Mouse (Mus musculus) urinary bladder, adult 18-20 months (tissue): ENCODE data around the gene Gm28035.

Source experiments
- DNase-seq, 2 experiments: peaks; one replicate each; pipeline ENCODE4 v3.0.0; 2022; ENCODE audit warnings: low spot score in 2 of 2, mixed read lengths in 2 of 2

Gm28035 gene

DNA sequence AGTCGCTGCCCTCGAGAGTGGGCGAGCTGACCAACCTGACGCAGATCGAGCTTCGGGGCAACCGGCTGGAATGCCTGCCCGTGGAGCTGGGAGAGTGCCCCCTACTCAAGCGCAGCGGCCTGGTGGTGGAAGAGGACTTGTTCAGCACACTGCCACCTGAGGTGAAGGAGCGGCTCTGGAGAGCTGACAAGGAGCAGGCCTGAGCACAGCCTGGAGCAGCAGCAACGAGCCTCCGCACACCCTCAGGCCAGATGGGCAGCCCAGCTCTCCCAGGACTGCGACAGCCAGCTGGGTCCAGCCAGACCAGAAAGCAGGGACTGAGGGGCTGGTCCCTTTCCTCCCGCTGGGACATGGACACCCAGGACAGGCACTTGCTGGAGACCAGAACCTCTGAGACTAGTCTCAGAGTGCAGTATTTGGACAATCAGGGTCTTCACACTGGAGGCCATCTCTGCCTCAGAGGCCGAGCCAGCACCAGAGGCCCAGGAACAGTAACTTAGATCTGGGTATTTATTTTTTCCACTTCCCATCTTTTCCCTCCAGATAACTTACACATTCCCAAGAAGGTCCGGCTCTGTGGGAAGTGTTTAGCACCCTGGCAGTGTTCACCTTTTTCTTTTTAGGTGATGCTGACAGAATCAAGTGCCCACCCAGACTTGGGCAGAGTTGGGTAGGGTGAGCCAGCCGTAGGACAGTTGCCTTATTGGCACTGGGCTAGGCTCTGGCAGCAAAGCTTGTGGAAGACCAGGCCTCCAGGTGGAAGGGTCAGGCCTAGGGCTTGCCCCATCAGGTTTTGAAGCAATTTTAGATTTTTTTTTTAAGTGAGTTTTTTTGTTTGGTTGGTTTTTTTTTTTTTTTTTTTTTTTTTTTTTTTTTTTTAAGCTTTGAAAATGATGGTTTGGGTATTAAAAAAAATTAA is 21.8 kb downstream of the Gm28035 start:
- no peak for DNase-seq

DNA sequence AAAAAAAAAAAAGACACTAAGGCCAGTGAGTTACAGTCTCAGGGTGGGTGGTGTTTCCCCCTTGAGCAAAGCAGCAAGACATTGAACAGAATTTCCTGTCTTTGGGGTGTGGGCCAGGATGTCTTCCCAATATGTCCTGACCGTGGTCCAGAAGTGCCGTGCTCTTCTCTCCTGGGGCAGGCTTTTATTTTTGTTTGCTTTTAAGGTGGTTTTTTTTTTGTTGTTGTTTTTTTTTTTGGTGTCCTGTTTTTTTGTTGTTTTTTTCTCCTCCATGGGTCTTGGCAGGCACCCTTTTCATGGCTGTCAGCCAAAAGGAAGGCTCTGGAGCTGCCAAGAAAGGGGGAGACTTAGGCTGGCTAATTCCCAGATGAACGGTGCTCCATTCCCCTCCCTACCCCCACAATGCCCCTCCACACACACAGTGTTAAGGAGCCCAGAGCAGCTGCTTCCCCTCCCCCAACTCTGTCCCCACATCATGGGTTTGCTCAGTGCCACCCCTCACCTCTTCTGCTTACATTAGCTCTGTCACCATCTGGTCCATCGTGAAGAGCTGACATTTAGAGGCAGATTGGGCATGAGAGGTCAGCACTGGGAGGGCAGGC is 22.6 kb downstream of the Gm28035 start:
- DNase-seq: no peak

DNA sequence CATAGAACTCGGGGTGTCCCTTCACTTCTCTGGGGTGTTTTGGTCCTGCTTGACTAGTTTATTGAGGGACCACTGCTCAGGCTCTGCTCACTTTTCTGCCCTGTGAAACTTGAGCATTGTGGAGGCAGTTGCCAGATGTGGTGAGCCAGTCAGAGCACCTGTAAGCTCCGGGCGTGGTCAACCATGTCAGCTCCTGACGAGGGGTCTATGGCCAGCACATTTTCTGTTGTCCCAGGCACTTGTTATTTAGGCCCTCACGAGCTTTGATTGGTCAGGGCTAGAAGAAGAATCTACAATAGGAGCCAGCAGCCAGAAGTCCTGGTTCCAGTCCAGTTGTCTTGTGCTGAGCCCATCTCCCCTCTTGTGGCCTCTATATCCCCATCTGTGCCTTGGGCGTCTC is 23.4 kb downstream of the Gm28035 start:
- DNase-seq: no peak

DNA sequence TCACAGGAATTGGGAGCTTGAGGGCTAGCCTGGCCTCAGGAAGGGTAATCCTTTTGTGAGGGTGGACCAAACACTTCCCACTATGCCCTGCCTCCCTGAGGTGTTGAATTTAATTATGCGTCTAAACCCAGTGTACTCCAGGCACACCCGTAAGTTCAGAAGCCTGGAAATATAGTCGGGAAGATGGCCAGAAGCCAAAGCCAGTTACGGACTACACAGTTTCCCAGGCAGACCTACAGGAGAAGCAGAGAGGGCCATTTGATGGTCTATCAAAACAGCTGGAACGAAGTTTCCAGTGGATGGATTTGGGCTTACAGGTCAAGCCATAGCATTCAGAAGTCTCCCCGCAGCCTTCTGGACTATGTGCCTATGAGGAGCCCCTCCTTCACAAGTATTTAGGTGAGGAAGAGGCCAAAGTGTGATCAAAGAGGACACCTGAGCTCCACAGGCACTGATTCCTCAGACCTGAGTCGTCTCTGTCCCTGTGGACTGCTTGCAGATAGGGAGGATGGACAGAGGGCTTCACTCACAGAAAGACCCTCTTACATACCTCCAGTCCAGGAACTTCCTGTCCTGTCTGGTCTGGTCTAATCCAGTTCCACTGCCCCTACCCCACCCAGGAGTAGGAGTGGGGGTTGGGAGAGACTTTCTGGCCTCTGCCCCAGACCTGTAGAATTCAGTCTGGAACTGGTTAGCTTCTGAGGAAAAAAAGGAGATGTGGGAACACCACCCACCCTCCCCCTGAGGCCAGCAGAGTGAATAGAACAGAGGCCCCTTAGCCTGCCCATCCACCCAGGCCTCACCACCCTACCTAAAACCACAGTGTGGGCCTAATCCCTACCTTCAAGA is 24.5 kb downstream of the Gm28035 start:
- DNase-seq: no peak

DNA sequence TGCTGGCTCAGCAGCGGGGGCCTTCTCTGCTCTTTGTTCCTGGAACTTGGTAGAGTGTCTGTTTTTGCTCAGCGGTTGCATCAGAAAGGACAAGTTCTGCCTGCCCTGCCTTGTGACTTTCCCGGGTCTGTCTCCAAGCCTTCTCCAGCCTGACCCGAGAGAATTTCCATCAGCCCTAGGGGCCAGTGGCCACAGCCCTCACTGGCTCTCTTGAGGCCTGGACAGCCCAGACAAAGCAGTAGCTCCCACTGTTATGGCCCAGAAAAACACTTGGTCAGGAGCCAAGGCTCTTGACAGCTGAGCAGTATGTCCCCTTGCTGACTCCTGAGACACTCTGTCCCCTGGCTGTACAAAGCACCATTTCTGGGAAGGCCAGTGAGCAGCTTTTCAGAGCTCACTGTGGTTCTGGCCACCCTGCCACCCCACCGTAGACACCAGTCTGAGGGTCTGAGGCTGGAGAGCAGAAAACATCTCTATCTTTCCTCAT is 25.4 kb downstream of the Gm28035 start, which contains the start of gene Phyhd1:
Gene Phyhd1, plus strand, starts transcription at position 437 of the 487 bp plus-strand sequence.
- DNase-seq: no peak

DNA sequence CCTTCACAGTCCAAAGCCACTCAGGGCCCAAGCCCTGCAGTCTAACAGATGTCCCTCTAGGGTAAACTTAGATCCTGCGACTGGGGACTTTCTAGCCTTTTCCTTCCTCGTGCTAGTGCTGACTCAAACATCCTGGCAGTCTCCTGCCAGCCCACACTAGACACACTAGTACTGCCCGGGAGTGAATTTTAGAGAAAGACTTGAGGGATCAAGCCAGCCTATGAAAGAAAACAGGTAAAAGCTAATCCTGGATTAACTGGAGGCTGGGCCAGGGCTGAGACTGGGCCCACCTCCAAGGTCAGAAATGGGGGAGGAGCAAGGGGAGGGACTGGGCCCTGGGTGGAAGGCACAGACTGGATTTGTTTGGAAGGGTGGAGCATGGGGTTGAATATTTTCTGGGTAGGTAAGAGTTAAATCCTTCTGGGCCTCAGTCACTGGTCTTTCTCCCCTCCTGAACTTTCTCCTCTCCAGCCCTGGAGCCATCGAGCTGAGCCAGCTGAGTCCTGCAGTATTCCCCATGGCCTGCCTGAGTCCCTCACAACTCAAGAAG is 26.1 kb downstream of the Gm28035 start:
- peak in 1 of 2 experiments; percentile 74 for DNase-seq

DNA sequence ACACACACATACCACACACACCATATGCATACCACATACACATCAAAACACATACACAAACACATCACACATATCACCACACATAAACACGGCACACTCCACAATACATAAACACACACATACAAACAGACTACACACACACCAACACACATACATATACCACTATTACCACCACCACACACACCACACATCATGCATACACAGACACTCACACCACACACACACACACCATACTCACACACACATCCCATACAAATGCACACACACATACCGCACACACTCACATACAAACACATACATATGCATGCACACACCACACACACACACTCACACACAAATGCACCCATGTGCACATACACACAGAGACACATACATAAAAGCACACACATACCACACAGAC is 27.1 kb downstream of the Gm28035 start:
- no peak for DNase-seq

DNA sequence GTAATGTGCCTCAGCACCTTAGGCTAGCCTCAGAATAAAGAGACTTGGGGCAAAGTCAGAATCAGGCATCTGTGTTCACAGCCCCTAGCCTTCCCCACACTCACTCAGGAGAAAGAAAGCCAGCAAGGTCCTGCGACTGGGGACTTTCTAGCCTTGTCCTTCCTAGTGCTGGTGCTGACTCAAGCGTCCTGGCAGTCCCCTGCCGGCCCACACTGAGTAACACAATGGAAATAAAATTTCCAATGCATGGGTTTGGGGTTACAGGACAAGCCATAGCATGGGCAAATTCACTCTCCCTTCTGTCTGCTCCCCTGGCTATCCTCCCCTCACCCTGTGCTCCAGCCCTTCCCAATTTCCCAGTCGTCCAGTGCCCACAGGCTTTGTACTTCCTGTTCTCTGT is 28.0 kb downstream of the Gm28035 start:
- DNase-seq: no peak

DNA sequence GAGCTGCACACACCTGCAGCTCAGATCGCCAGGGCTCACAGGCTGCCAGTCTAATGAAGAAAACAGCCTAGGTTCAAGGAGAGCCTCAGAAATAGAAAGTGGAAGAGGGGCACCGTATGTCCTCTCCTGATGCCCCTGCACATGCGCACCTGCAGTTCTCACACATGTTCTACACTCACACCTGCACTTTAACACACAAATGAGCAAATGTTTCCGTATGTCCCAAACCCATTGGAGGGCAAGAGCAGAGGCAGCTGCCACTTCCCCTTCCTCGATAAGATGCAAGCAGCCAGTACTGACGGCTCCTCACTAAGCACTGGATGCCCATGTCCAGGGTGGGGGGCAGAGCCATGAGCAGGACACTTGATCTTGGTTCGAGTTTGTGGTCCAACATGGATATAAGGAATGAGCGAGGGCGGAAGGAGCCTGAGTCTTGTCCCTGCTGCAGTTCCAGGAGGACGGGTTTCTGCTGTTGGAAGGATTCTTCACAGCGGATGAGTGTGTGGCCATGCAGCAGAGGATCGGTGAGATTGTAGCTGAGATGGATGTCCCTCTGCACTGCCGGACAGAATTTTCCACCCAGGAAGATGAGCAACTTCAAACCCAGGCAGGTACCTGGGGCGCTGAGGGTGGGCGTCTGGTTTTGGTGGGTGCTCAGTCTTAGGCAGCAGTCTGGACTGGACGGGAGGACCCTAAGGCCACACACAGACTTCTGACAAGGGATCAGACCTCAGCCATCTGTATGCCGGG is 29.0 kb downstream of the Gm28035 start:
- DNase-seq: no peak

DNA sequence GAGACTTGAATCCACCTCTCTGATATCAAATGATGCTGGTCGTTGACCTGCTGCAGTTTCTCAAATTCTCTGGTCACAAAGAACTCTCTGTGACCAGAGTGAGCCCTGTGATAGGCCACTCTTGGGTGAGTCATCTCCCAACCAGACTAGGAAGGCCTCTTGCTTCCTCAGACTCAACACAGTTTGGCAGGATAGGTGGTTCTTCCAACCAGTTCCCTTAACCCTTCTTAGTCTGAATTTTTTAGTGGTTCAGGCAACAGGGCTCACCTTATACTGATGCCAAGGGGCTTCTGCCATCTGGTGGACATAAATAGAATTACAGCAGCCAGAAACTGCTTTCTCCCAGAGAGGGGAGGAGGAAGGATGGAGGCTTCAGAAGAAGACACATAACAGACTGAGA is 29.8 kb downstream of the Gm28035 start:
- peak in 1 of 2 experiments; percentile 76 for DNase-seq

DNA sequence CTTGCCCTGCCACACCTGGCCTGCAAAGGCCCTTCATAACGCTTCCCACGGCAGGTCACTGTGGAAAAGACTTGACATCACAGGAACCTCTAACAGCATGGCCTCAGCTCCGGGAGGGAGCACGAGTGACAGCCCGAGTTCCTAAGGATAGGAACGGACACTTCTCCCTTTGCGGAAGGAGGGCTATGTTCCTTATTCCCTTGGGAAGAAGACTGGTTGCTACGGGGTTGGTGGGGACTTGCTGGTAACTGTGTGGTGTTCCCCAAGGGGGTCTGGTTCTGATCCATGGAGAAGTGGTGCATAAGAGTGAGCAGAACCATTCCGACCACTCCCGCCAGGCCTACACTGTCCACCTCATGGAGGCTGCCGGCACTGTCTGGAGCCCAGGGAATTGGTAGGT is 40.4 kb downstream of the Gm28035 start, which contains the start of gene Gm28038:
Gene Gm28038, plus strand, starts transcription at position 301 of the 400 bp plus-strand sequence.
- no peak for DNase-seq

DNA sequence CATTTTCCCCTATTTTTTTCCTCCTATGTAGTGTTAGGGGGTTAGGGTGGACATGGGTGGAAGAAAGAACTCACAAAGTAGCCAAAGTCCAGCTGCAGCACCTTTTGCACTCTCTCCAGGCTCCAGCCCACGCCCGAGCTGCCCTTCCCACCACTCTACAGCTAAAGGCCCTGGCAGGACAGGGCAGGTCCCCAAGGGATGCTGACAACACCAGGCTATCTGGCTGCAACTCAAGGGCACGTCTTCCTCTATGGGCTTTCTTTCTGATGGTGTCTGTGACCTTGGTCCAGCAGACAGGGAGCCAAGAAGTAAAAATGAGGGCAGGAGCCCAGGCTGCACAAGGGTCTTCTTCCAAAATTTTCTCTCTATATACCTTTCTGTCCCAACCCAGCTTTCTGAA is 41.3 kb downstream of the Gm28035 start:
- DNase-seq: no peak

DNA sequence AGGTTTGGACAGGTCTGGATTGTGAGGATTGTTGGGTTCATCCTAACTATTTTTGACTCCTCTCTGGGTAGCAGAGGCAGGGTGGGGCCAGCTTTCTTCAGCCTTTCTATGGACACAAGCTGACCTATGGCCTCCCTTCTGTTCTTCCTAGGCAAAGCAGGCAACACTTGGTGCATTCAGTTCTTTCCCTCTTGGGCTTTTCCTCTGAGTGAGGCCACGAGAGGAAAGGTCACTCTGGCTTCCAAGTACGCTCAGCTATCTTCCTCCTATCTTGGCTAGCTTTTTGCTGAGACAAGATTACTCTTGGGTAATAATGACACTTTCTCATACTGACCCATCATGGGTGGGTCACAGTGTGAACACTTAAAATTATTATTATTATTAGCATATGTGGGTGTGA is 42.8 kb downstream of the Gm28035 start:
- no peak for DNase-seq

DNA sequence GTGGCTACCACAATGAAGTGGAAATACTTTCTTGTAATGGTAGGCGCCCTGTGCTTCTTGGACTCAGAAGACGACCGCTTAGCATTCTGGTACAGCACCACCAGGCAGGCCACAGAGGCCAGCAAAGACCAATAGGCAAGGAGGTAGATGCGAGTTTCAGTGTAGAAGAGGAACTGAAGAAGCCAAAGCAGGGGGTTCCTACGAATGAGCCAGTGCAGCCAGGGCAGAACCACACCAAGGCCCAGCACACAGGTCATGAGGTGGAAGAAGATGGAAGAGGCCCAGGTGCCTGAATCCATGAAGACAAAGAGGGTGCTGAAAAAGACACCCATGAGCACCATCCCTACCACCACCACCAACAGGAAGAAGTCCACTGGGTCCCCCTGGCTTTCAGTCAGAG is 44.6 kb downstream of the Gm28035 start:
- no peak for DNase-seq

DNA sequence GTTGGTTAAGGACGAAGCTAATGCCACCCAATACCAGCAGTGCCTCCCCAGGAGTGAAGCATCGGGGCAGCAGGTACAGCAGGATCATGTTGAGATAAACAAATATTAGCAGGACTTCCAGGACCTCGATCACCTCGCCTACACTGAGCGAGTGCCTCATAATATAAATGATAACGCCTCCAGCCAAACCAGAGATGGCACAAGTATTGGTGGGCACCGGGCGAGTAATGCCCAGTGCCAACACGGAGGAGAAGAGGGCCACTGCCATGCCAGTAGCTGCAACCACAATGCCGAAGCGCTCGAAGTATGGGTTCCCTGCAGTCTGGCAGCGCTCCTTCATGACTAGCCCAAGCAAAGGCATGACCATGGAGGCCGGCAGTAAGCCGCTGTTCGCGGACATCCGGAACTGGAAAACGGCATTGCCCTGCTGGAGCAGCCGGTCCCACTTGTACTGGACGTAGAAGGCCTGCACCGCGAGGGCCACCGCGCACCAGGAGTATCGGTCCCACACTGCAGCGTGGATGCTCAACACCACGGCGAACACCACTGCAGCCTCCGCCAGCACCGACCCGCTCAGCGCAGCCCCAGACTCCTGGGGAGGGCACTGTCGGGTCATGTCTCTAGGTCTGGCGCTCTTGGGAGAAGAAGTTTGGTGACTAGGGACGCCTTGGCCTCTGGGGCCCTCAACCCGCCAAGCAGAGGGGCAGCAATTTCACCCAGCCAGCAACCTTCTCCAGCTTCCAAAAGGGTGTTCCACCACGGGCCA is 45.2 kb downstream of the Gm28035 start:
- DNase-seq: peak in 1 of 2 experiments; percentile 35

DNA sequence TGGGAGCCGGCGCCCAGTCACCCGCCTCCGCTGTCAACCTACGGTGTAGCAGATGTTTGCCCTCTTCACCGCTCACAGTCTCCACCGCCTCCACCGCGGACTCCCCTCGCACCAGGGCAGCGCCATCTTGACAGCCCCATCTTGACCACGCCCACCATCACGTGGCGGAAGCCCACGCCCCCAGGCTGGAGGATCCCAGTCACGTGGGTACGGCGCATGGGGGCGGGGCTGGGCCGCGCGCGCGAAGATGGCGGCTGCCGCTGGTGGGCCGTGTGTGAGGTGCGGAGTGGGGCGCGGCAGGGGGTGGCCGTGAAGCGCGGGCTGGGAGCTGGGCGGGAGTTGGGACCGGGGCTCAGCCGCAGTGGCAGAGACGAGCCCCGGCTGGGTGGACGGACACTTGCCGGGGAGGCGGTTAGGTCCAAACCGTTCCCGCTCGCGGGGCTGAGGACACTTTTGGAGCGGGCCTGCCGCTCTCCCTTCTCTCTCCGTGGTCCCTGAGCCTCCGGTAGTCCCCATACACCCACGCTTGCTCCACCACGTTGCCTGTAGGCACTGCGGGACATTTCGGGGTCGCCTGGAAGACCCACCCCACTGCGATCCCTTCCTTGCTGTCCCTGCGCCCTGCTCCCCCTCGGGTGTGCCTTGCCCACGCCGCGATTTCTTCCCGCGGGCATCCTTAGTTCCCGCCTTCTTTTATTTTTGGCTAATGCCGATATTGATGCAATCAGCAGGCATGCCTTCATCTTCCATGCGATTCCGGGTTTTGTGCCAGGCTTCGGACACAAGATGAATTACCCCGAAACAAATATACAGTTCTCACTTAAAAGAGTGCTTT is 46.0 kb downstream of the Gm28035 start, which contains the start of the genes Dolk and Nup188:
Gene Dolk, minus strand, starts transcription at position 143 of the 835 bp plus-strand sequence.
Gene Nup188, plus strand, starts transcription at position 206 of the 835 bp plus-strand sequence.
- DNase-seq: peak; percentile 92 to 97

DNA sequence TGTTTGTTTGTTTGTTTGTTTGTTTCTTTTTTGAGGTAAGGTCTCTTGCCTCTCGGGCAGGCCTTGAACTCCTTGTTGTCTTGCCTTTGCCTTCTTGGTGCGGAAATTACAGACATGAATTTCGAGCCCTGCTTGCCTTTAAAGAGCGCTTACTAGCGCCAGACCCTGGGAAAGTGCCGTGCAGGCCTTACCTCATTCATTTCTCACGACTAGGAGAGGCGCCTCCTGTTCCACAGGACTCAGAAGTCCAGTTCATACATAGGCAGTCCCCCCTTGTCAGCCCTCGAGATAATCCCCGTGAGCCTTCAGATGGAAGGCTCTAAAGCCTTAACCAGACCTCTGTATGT is 46.6 kb downstream of the Gm28035 start:
- no peak for DNase-seq

DNA sequence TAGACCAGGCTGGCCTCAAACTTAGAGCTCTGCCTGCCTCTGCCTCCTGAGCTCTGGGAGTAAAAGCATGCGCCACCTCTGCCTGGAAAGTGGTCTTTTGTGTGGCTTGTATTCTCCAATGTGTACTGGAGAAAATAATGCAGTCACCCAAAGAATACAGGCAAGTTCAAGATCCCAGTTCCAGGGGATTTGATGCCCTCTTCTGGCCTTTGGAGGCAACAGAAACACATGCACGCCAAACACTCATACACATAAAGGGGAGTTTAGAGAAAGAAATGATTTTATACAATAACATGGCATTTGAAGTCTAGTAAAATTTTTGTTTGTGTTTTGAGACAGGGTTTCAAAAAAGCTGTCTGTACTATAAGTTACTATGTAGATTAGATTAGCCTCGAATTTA is 59.2 kb downstream of the Gm28035 start:
- DNase-seq: no peak

DNA sequence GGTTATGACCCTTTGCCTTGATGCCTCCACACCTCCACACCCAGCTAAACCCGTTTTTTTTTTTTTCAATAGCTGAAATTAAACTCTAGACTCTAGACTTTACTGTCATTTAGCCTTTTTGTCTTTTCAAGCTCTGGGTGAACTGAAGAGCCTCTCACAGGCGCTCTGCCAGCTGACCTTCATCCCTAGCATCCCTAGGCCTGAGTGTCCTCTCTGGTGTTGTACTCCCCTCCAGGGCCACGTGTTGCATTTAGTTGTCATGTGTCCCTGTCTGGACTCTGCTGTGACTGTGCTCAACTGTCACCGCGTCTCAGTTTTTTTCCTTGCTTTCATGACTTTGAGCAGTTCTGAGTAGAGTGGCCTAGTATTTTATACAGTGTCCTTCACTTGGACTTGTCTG is 59.6 kb downstream of the Gm28035 start:
- no peak for DNase-seq
